Mouse (Mus musculus) embryonic fibroblast, embryonic 13.5 days (primary cell): ENCODE measurements around the gene Exph5. TPM values are rescaled to one million over a fixed set of nuclear protein-coding genes. Genes with fewer than 3 reads are reported as not detected.

Experiments used
- H3K27ac ChIP-seq: 2 replicates; pipeline ENCODE4 v1.5.1; 2012; ENCODE audit warnings: low read length, control low read depth, inconsistent platforms; ENCODE audit not compliant: insufficient read depth
- H3K4me1 ChIP-seq: 2 replicates; pipeline ENCODE4 v1.6.1; 2011; ENCODE audit warnings: low read length; ENCODE audit not compliant: control insufficient read depth, insufficient read depth
- H3K4me3 ChIP-seq: 2 replicates; pipeline ENCODE4 v1.5.1; 2011; ENCODE audit warnings: mild to moderate bottlenecking, control low read depth, low read length; ENCODE audit not compliant: insufficient read depth
- CTCF ChIP-seq: IDR thresholded peaks from 2 replicates; pipeline ENCODE4 v1.5.1; 2011; ENCODE audit warnings: mild to moderate bottlenecking, control low read depth, low read length, moderate library complexity, borderline replicate concordance; ENCODE audit not compliant: insufficient read depth
- POLR2A ChIP-seq: IDR thresholded peaks from 2 replicates; pipeline ENCODE4 v1.6.1; 2011; ENCODE audit warnings: low read depth, mild to moderate bottlenecking, control low read depth, low read length, moderate library complexity
- polyA plus RNA-seq: library from polyadenylated mRNA; stranded (reverse); fragments of >200 nt; gene quantifications from 2 replicates; pipeline ENCODE4 v1.2.4, GENCODE M21; 2011; ENCODE audit warnings: low read depth; ENCODE audit not compliant: missing spikeins, insufficient read length

The Exph5 gene
- not detected in 2 replicates for polyA plus RNA-seq

- H3K4me3 ChIP-seq = no peak within 1 kb of the TSS; the same call in 1 of the 2 replicates
These were observed at the start of gene Exph5 for GRCm38 (mm10) chr9:53301269-53301720. Gene Exph5 (plus strand): TSS chr9:53301670.

GRCm38 (mm10) chr9:53254368-53254767 is 47.1 kb upstream of the Exph5 start:
- no peak overlapping the region for H3K27ac ChIP-seq
- H3K4me3 ChIP-seq = no peak overlapping the region
- no peaks in the 10 kb centered on the region for H3K4me1 ChIP-seq
- TF ChIP-seq CTCF (peak; percentile 31; the same call in 1 of the 2 replicates), POLR2A (no peak)

More at GRCm38 (mm10) chr9:53301269-53301720, at the start of gene Exph5:
- no peak for TF ChIP-seq POLR2A
- TF ChIP-seq CTCF = no peak
- H3K27ac ChIP-seq = no peak within 1 kb of the TSS
- no peaks in the 10 kb centered on the region for H3K4me1 ChIP-seq

GRCm38 (mm10) chr9:53256690-53257305 is 44.7 kb upstream of the Exph5 start:
- TF ChIP-seq CTCF (no peak), POLR2A (no peak)
- Histone ChIP-seq H3K27ac (no peak overlapping the region), H3K4me3 (no peak overlapping the region), H3K4me1 (no peaks in the 10 kb centered on the region)

- H3K27ac ChIP-seq = no peak overlapping the region
- no peak overlapping the region for H3K4me3 ChIP-seq
- H3K4me1 ChIP-seq = no peaks in the 10 kb centered on the region
- TF ChIP-seq POLR2A (no peak), CTCF (no peak)
These were observed 43.7 kb upstream of the Exph5 start for GRCm38 (mm10) chr9:53257772-53258171.

- Histone ChIP-seq H3K27ac (no peak overlapping the region), H3K4me1 (no peaks in the 10 kb centered on the region), H3K4me3 (no peak overlapping the region)
- TF ChIP-seq POLR2A (no peak), CTCF (no peak)
These were observed 43.3 kb upstream of the Exph5 start for GRCm38 (mm10) chr9:53258199-53258598.

- H3K4me1 ChIP-seq = peaks cover 7% of the 10 kb centered on the region
- no peak overlapping the region for H3K4me3 ChIP-seq
- TF ChIP-seq POLR2A = no peak
- TF ChIP-seq CTCF = no peak
- H3K27ac ChIP-seq = peak overlapping the region; percentile 46
These were observed 37.1 kb upstream of the Exph5 start for GRCm38 (mm10) chr9:53264387-53264786.

GRCm38 (mm10) chr9:53265589-53265988 is 35.9 kb upstream of the Exph5 start:
- TF ChIP-seq POLR2A = no peak
- no peak for TF ChIP-seq CTCF
- H3K27ac ChIP-seq = no peak overlapping the region

GRCm38 (mm10) chr9:53268036-53268435 is 33.4 kb upstream of the Exph5 start:
- Histone ChIP-seq H3K4me3 (no peak overlapping the region), H3K4me1 (peaks cover 7% of the 10 kb centered on the region), H3K27ac (no peak overlapping the region)
- TF ChIP-seq POLR2A = no peak

More at GRCm38 (mm10) chr9:53265589-53265988, 35.9 kb upstream of the Exph5 start:
- H3K4me1 ChIP-seq = peaks cover 7% of the 10 kb centered on the region
- no peak overlapping the region for H3K4me3 ChIP-seq

- Histone ChIP-seq H3K4me1 (peaks cover 7% of the 10 kb centered on the region), H3K27ac (no peak overlapping the region), H3K4me3 (no peak overlapping the region)
- TF ChIP-seq CTCF (no peak), POLR2A (no peak)
These were observed 32.6 kb upstream of the Exph5 start for GRCm38 (mm10) chr9:53268731-53269465.

- TF ChIP-seq POLR2A (no peak), CTCF (no peak)
- H3K27ac ChIP-seq = no peak overlapping the region
- no peak overlapping the region for H3K4me3 ChIP-seq
- peaks cover 5% of the 10 kb centered on the region for H3K4me1 ChIP-seq
These were observed 32.1 kb upstream of the Exph5 start for GRCm38 (mm10) chr9:53269466-53269755.
